Mouse (Mus musculus) granulocyte monocyte progenitor cell, adult 5-6 weeks (primary cell): ENCODE measurements around the gene Pou2f3. TPM values are rescaled to one million over a fixed set of nuclear protein-coding genes. Genes with fewer than 3 reads are reported as not detected.

Experiments
- ATAC-seq: replicated peaks from 2 replicates; pipeline ENCODE4 v1.8.0; 2016; ENCODE audit warnings: mild to moderate bottlenecking, moderate TSS enrichment, inconsistent platforms; ENCODE audit not compliant: poor library complexity, severe bottlenecking
- total RNA-seq, 2 experiments: library from RNA; stranded (forward) in 1 of 2; stranded (reverse) in 1 of 2; fragments of 200-712, 200-1000 nt in 1 of 2; fragments of >200 nt in 1 of 2; fragmentation: Nextera tagmentation in 1 of 2; gene quantifications; 2 replicates each; pipeline ENCODE4 v1.2.3; 2014 to 2017

Pou2f3 gene
- total RNA-seq, 2 experiments from 2014 or later: not detected

GRCm38 (mm10) chr9:43115431-43116133, 94.6 kb downstream of the Pou2f3 start:
- no peak for ATAC-seq

- no peak for ATAC-seq
Measured at GRCm38 (mm10) chr9:43114833-43115232, 95.3 kb downstream of the Pou2f3 start.

- no peak for ATAC-seq
Measured at GRCm38 (mm10) chr9:43110286-43110980, 99.7 kb downstream of the Pou2f3 start.

- no peak for ATAC-seq
Measured at GRCm38 (mm10) chr9:43109125-43109524, 101.0 kb downstream of the Pou2f3 start.

- ATAC-seq: no peak
Measured at GRCm38 (mm10) chr9:43108721-43109120, 101.4 kb downstream of the Pou2f3 start.

GRCm38 (mm10) chr9:43108081-43108480, 102.1 kb downstream of the Pou2f3 start:
- no peak for ATAC-seq

GRCm38 (mm10) chr9:43107555-43107954, 102.6 kb downstream of the Pou2f3 start:
- no peak for ATAC-seq

GRCm38 (mm10) chr9:43107187-43107517, 103.0 kb downstream of the Pou2f3 start, which contains the start of gene Arhgef12:
Arhgef12 (minus strand) TSS chr9:43107239.
- ATAC-seq: no peak

- ATAC-seq: no peak
Measured at GRCm38 (mm10) chr9:43106426-43107186, 103.6 kb downstream of the Pou2f3 start.

GRCm38 (mm10) chr9:43105664-43106361, 104.4 kb downstream of the Pou2f3 start:
- peak; percentile 75 for ATAC-seq

- ATAC-seq: peak; percentile 23
Measured at GRCm38 (mm10) chr9:43104873-43105663, 105.1 kb downstream of the Pou2f3 start.

- no peak for ATAC-seq
Measured at GRCm38 (mm10) chr9:43104526-43104872, 105.7 kb downstream of the Pou2f3 start.

- ATAC-seq: no peak
Measured at GRCm38 (mm10) chr9:43103675-43104299, 106.4 kb downstream of the Pou2f3 start.

- ATAC-seq: no peak
Measured at GRCm38 (mm10) chr9:43102931-43103330, 107.2 kb downstream of the Pou2f3 start.

- no peak for ATAC-seq
Measured at GRCm38 (mm10) chr9:43101936-43102595, 108.1 kb downstream of the Pou2f3 start.

- ATAC-seq: no peak
Measured at GRCm38 (mm10) chr9:43098922-43099321, 111.2 kb downstream of the Pou2f3 start.

- no peak for ATAC-seq
Measured at GRCm38 (mm10) chr9:43097801-43098557, 112.2 kb downstream of the Pou2f3 start.

GRCm38 (mm10) chr9:43096337-43096736, 113.8 kb downstream of the Pou2f3 start:
- peak; percentile 96 for ATAC-seq
